Mouse (Mus musculus): ENCODE measurements around the gene Socs2.

DNA sequence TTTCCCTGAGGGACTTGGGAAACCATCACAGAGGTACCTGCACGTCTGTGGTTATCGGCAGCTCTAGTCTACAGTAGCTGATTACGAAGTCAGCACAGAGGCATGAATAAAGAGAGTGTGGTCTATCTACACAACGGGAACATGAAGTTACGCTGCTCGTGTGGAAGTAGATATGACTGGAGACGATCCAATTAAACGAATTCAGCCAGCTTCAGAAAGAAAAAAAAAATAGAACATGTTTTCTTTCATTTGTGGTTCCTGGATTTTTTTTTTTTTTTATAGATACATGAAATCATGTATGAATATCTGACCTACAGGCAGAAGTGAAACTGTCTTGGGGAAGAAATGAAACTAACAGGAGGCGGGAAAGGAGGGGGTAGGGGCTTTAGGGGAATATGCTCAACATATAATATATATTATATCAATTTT, 49.3 kb downstream of the Socs2 start:
- TF ChIP-seq CTCF (IDR thresholded peaks at IDR 0.05; ENCODE audit: low read depth, low read length) = no peak
- no peak for TF ChIP-seq POLR2A (IDR thresholded peaks at IDR 0.05; ENCODE audit: extremely low read depth, insufficient read depth, low read length)
